Mouse (Mus musculus) right cerebral cortex, adult 2 months (tissue): ENCODE results near the gene Tomm70a.
A peak's percentile ranks its signal among the peaks of the same experiment; 100 is the strongest.

ENCODE experiments used
- DNase-seq, 2 experiments: peaks; one replicate each; pipeline ENCODE4 v3.0.0; 2021 to 2022; ENCODE audit warnings: low spot score in 2 of 2

Tomm70a gene

GRCm38 (mm10) chr16:57120913-57121815 is at the start of gene Tomm70a:
Gene Tomm70a (plus strand): TSS chr16:57121703.
- DNase-seq = peak; percentile 94 to 96

- no peak for DNase-seq
Measured at GRCm38 (mm10) chr16:57075986-57076385, 45.5 kb upstream of the Tomm70a start.

- no peak for DNase-seq
Measured at GRCm38 (mm10) chr16:57079577-57079976, 41.9 kb upstream of the Tomm70a start.

GRCm38 (mm10) chr16:57092460-57092859 is 29.0 kb upstream of the Tomm70a start:
- peak; percentile 68 to 73 for DNase-seq

- DNase-seq = no peak
Measured at GRCm38 (mm10) chr16:57092911-57093605, 28.4 kb upstream of the Tomm70a start.

- no peak for DNase-seq
Measured at GRCm38 (mm10) chr16:57098468-57099144, 22.9 kb upstream of the Tomm70a start.

GRCm38 (mm10) chr16:57099572-57100237 is 21.8 kb upstream of the Tomm70a start:
- DNase-seq = no peak

GRCm38 (mm10) chr16:57101174-57101573 is 20.3 kb upstream of the Tomm70a start:
- no peak for DNase-seq

GRCm38 (mm10) chr16:57106185-57106960 is 15.1 kb upstream of the Tomm70a start:
- no peak for DNase-seq

- DNase-seq = no peak
Measured at GRCm38 (mm10) chr16:57116066-57116465, 5.4 kb upstream of the Tomm70a start.

GRCm38 (mm10) chr16:57117562-57117961 is 3.9 kb upstream of the Tomm70a start:
- no peak for DNase-seq

- DNase-seq = no peak
Measured at GRCm38 (mm10) chr16:57121816-57122415, 413 bp downstream of the Tomm70a start.

GRCm38 (mm10) chr16:57122682-57123445 is 1.4 kb downstream of the Tomm70a start:
- DNase-seq = no peak

- DNase-seq = no peak
Measured at GRCm38 (mm10) chr16:57126268-57126667, 4.8 kb downstream of the Tomm70a start.

- DNase-seq = no peak
Measured at GRCm38 (mm10) chr16:57127825-57128224, 6.3 kb downstream of the Tomm70a start.

- DNase-seq = no peak
Measured at GRCm38 (mm10) chr16:57130752-57131400, 9.4 kb downstream of the Tomm70a start.

- DNase-seq = no peak
Measured at GRCm38 (mm10) chr16:57131544-57131943, 10.0 kb downstream of the Tomm70a start.

- DNase-seq = no peak
Measured at GRCm38 (mm10) chr16:57132326-57132725, 10.8 kb downstream of the Tomm70a start.

- no peak for DNase-seq
Measured at GRCm38 (mm10) chr16:57133611-57134010, 12.1 kb downstream of the Tomm70a start.
